Mouse (Mus musculus): ENCODE measurements at regions not wholly inside any gene's neighbourhood (a gene's known extent, or its start where the extent isn't known, plus 50 kb on each side); places are given as distances from the start of the nearest gene placed in this dataset.
"Not testable (repeated sequence)": the region's sequence is repeated elsewhere in the genome, so short reads cannot be mapped to it uniquely, and the experiment has no call there.

GRCm38 (mm10) chr8:12451857-12452256 lies 56.8 kb downstream of the Sox1 start:
- no peak for ATAC-seq (ENCODE audit: poor library complexity, severe bottlenecking)

GRCm38 (mm10) chr8:12455376-12455775 lies 60.3 kb downstream of the Sox1 start:
- not testable (repeated sequence) for ATAC-seq (ENCODE audit: poor library complexity, severe bottlenecking)

- no peak for ATAC-seq (ENCODE audit: poor library complexity, severe bottlenecking)
Measured at GRCm38 (mm10) chr8:12456326-12456725, 61.2 kb downstream of the Sox1 start.

- no peak for ATAC-seq (ENCODE audit: poor library complexity, severe bottlenecking)
Measured at GRCm38 (mm10) chr8:12457015-12457414, 61.9 kb downstream of the Sox1 start.

- ATAC-seq (ENCODE audit: poor library complexity, severe bottlenecking) = peak; percentile 77
Measured at GRCm38 (mm10) chr8:12466845-12467244, 71.8 kb downstream of the Sox1 start.

GRCm38 (mm10) chr8:12467386-12468326 lies 72.6 kb downstream of the Sox1 start:
- no peak for ATAC-seq (ENCODE audit: poor library complexity, severe bottlenecking)

GRCm38 (mm10) chr8:12477449-12478401 lies 82.6 kb downstream of the Sox1 start:
- ATAC-seq (ENCODE audit: poor library complexity, severe bottlenecking) = no peak

- no peak for ATAC-seq (ENCODE audit: poor library complexity, severe bottlenecking)
Measured at GRCm38 (mm10) chr8:12481918-12482317, 86.8 kb downstream of the Sox1 start.

- no peak for ATAC-seq (ENCODE audit: poor library complexity, severe bottlenecking)
Measured at GRCm38 (mm10) chr8:12483551-12483950, 88.5 kb downstream of the Sox1 start.

GRCm38 (mm10) chr8:12485326-12485725 lies 87.5 kb upstream of the Spaca7 start:
- no peak for ATAC-seq (ENCODE audit: poor library complexity, severe bottlenecking)

GRCm38 (mm10) chr8:12486331-12487061 lies 86.3 kb upstream of the Spaca7 start:
- ATAC-seq (ENCODE audit: poor library complexity, severe bottlenecking) = no peak

GRCm38 (mm10) chr8:12487201-12487600 lies 85.6 kb upstream of the Spaca7 start:
- ATAC-seq (ENCODE audit: poor library complexity, severe bottlenecking) = no peak

GRCm38 (mm10) chr8:12489194-12489593 lies 83.6 kb upstream of the Spaca7 start:
- ATAC-seq (ENCODE audit: poor library complexity, severe bottlenecking) = no peak

GRCm38 (mm10) chr8:12491472-12491871 lies 81.4 kb upstream of the Spaca7 start:
- ATAC-seq (ENCODE audit: poor library complexity, severe bottlenecking) = no peak

- ATAC-seq (ENCODE audit: poor library complexity, severe bottlenecking) = no peak
Measured at GRCm38 (mm10) chr8:12492461-12492860, 80.4 kb upstream of the Spaca7 start.

GRCm38 (mm10) chr8:12494559-12494958 lies 78.3 kb upstream of the Spaca7 start:
- ATAC-seq (ENCODE audit: poor library complexity, severe bottlenecking) = peak; percentile 83

GRCm38 (mm10) chr8:12497420-12497819 lies 75.4 kb upstream of the Spaca7 start:
- ATAC-seq (ENCODE audit: poor library complexity, severe bottlenecking) = no peak

GRCm38 (mm10) chr8:12499658-12500057 lies 73.2 kb upstream of the Spaca7 start:
- ATAC-seq (ENCODE audit: poor library complexity, severe bottlenecking) = no peak

GRCm38 (mm10) chr8:12500291-12500690 lies 72.5 kb upstream of the Spaca7 start:
- no peak for ATAC-seq (ENCODE audit: poor library complexity, severe bottlenecking)

- no peak for ATAC-seq (ENCODE audit: poor library complexity, severe bottlenecking)
Measured at GRCm38 (mm10) chr8:12501824-12502223, 71.0 kb upstream of the Spaca7 start.

GRCm38 (mm10) chr8:12502321-12502775 lies 70.5 kb upstream of the Spaca7 start:
- ATAC-seq (ENCODE audit: poor library complexity, severe bottlenecking) = no peak
